Mouse (Mus musculus): Measurements from ENCODE around the gene Sypl2.

DNA sequence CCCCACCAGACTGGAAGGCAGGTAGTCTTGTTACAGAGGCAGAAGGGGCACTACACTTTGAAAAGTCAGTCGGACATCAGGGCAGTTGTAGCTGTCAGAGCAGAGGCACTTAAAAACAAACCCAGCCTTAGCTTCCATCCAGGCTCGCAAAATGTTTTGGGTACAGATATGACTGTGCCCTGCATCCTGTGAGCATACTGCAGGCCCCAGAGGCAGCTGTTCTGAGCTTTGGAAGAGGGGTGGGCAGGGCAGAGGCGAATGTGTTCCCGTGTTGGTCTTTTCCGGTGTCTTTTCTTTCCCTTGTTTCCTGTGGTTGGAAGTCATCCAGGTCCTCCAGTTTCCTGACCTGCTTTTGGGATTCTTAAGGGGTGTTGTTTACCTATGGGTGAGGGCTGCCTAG is 36.6 kb downstream of the Sypl2 start:
- TF ChIP-seq CTCF (conservative IDR thresholded peaks at IDR 0.05; ENCODE audit: insufficient read depth, insufficient read length, low read depth, low read length), result no peak
- TF ChIP-seq POLR2A (IDR thresholded peaks at IDR 0.05; ENCODE audit: low read depth, low read length), result no peak
